Mouse (Mus musculus) embryonic stem cell, embryonic (primary cell): ENCODE measurements around the gene Kirrel.

Experiments used
- CTCF ChIA-PET, 4 experiments: fragments of 300-600 bp in 2 of 4; fragments of 350-600 bp in 2 of 4; sonication (Branson Sonifier 250); formaldehyde crosslinking; loops; one replicate each; lab custom pipeline; 2022; ENCODE audit warnings: inconsistent platforms in 2 of 4; lab: Charles Lee
- POLR2A ChIA-PET, 4 experiments: fragments of 300-600 bp in 2 of 4; fragments of 350-600 bp in 2 of 4; sonication (Branson Sonifier 250); formaldehyde crosslinking; loops; one replicate each; lab custom pipeline; 2022; ENCODE audit warnings: antibody characterized with exemption in 4 of 4, inconsistent platforms in 1 of 4; lab: Charles Lee

The Kirrel gene

GRCm38 (mm10) chr3:87172351-87173102, 2.0 kb downstream of the Kirrel start:
- POLR2A ChIA-PET = interaction anchor here (0.6 to 13.8 kb wide), 33 partner anchors 8 to 452 kb away, joined by 3 to 248 read pairs (median 4); no protein-coding TSS in a partner anchor
- CTCF ChIA-PET = interaction anchor here in 3 of 4 experiments (0.7 to 1.8 kb wide), 4 partner anchors 82 to 936 kb away, joined by 3 to 7 read pairs (median 3); no protein-coding TSS in a partner anchor

GRCm38 (mm10) chr3:87171201-87172100, 3.1 kb downstream of the Kirrel start:
- ChIA-PET POLR2A (interaction anchor here in 3 of 4 experiments (0.6 to 13.8 kb wide), 22 partner anchors 8 to 453 kb away, joined by 3 to 248 read pairs (median 4); no protein-coding TSS in a partner anchor), CTCF (interaction anchor here in 3 of 4 experiments (0.6 to 1.8 kb wide), 5 partner anchors 75 to 1071 kb away, joined by 3 to 7 read pairs (median 5); no protein-coding TSS in a partner anchor)

GRCm38 (mm10) chr3:87169402-87170015, 5.0 kb downstream of the Kirrel start:
- CTCF ChIA-PET = interaction anchor here in 2 of 4 experiments (0.6 kb wide), 2 partner anchors 72 kb away, joined by 3 to 6 read pairs; no protein-coding TSS in a partner anchor
- POLR2A ChIA-PET = interaction anchor here in 2 of 4 experiments (0.6 to 13.8 kb wide), 9 partner anchors 8 to 195 kb away, joined by 3 to 248 read pairs (median 4); no protein-coding TSS in a partner anchor

- CTCF ChIA-PET = no interaction called here
- POLR2A ChIA-PET = interaction anchor here in 2 of 4 experiments (1.0 to 13.8 kb wide), 4 partner anchors 9 to 17 kb away, joined by 3 to 248 read pairs (median 28); no protein-coding TSS in a partner anchor
Observed at GRCm38 (mm10) chr3:87168756-87169155, 5.8 kb downstream of the Kirrel start.

GRCm38 (mm10) chr3:87167621-87168020, 6.9 kb downstream of the Kirrel start:
- ChIA-PET POLR2A (interaction anchor here in 2 of 4 experiments (6.3 to 13.8 kb wide), 2 partner anchors 14 to 16 kb away, joined by 48 to 248 read pairs; no protein-coding TSS in a partner anchor), CTCF (no interaction called here)

GRCm38 (mm10) chr3:87165291-87165881, 9.2 kb downstream of the Kirrel start:
- CTCF ChIA-PET = interaction anchor here in 3 of 4 experiments (0.7 to 1.8 kb wide), 4 partner anchors 10 to 150 kb away, joined by 3 to 7 read pairs (median 4); partner anchors contain the start of gene Kirrel (in 1 of the 3)

GRCm38 (mm10) chr3:87164099-87164815, 10.3 kb downstream of the Kirrel start:
- CTCF ChIA-PET = interaction anchor here in 2 of 4 experiments (0.8 to 1.8 kb wide), 2 partner anchors 11 kb away, joined by 3 to 7 read pairs; partner anchors contain the start of gene Kirrel (in 1 of the 2)
- POLR2A ChIA-PET = interaction anchor here (0.7 to 13.8 kb wide), 20 partner anchors 9 to 73 kb away, joined by 3 to 248 read pairs (median 4); partner anchors contain the start of gene Kirrel (in 1 of the 4)

More at GRCm38 (mm10) chr3:87165291-87165881, 9.2 kb downstream of the Kirrel start:
- POLR2A ChIA-PET = interaction anchor here (0.7 to 13.8 kb wide), 16 partner anchors 8 to 450 kb away, joined by 3 to 248 read pairs (median 4); no protein-coding TSS in a partner anchor

- ChIA-PET CTCF (interaction anchor here in 2 of 4 experiments (0.5 to 1.0 kb wide), 3 partner anchors 72 to 130 kb away, joined by 3 read pairs; no protein-coding TSS in a partner anchor), POLR2A (interaction anchor here (0.6 to 13.8 kb wide), 23 partner anchors 9 to 293 kb away, joined by 3 to 248 read pairs (median 4); partner anchors contain the start of gene Kirrel (in 1 of the 4))
Observed at GRCm38 (mm10) chr3:87163116-87163515, 11.4 kb downstream of the Kirrel start.

- ChIA-PET CTCF (interaction anchor here in 1 of 4 experiments (0.6 kb wide), 1 partner anchor 71 kb away, joined by 3 read pairs; no protein-coding TSS in a partner anchor), POLR2A (interaction anchor here (0.6 to 13.8 kb wide), 10 partner anchors 8 to 73 kb away, joined by 3 to 248 read pairs (median 7); partner anchors contain the start of gene Kirrel (in 1 of the 4))
Observed at GRCm38 (mm10) chr3:87162380-87162779, 12.2 kb downstream of the Kirrel start.

- ChIA-PET CTCF (no interaction called here), POLR2A (interaction anchor here in 2 of 4 experiments (1.1 to 13.8 kb wide), 5 partner anchors 8 to 72 kb away, joined by 4 to 248 read pairs (median 8); no protein-coding TSS in a partner anchor)
Observed at GRCm38 (mm10) chr3:87161601-87162000, 12.9 kb downstream of the Kirrel start.

- POLR2A ChIA-PET = interaction anchor here in 3 of 4 experiments (1.0 to 13.8 kb wide), 8 partner anchors 7 to 32 kb away, joined by 3 to 248 read pairs (median 6); no protein-coding TSS in a partner anchor
- CTCF ChIA-PET = no interaction called here
Observed at GRCm38 (mm10) chr3:87160819-87161509, 13.6 kb downstream of the Kirrel start.

GRCm38 (mm10) chr3:87159190-87159589, 15.4 kb downstream of the Kirrel start:
- ChIA-PET CTCF (interaction anchor here in 1 of 4 experiments (0.7 kb wide), 1 partner anchor 9 kb away, joined by 3 read pairs; no protein-coding TSS in a partner anchor), POLR2A (interaction anchor here (0.7 to 13.3 kb wide), 12 partner anchors 8 to 86 kb away, joined by 3 to 248 read pairs (median 3); no protein-coding TSS in a partner anchor)

GRCm38 (mm10) chr3:87157767-87158291, 16.7 kb downstream of the Kirrel start:
- ChIA-PET POLR2A (interaction anchor here (0.6 to 13.3 kb wide), 15 partner anchors 7 to 142 kb away, joined by 3 to 248 read pairs (median 3); no protein-coding TSS in a partner anchor), CTCF (interaction anchor here in 1 of 4 experiments (0.7 kb wide), 1 partner anchor 47 kb away, joined by 4 read pairs; no protein-coding TSS in a partner anchor)

- ChIA-PET POLR2A (interaction anchor here in 2 of 4 experiments (0.6 to 13.3 kb wide), 11 partner anchors 8 to 142 kb away, joined by 3 to 248 read pairs (median 3); no protein-coding TSS in a partner anchor), CTCF (interaction anchor here in 2 of 4 experiments (0.6 to 0.7 kb wide), 2 partner anchors 13 to 48 kb away, joined by 4 to 11 read pairs; no protein-coding TSS in a partner anchor)
Observed at GRCm38 (mm10) chr3:87157297-87157696, 17.2 kb downstream of the Kirrel start.
